Mouse (Mus musculus) bone marrow, adult 2 months (tissue): ENCODE results near the gene Ndufs1.

Source experiments
- CTCF ChIP-seq: fragments of 200-500 bp; IDR thresholded peaks from 2 replicates; pipeline ENCODE4 v1.5.1; 2011; ENCODE audit warnings: low read length, control low read depth; ENCODE audit not compliant: control insufficient read depth, insufficient read depth
- POLR2A ChIP-seq: fragments of 200-500 bp; IDR thresholded peaks from 2 replicates; pipeline ENCODE4 v1.6.1; 2011; ENCODE audit warnings: low read depth, mild to moderate bottlenecking, control low read depth, low read length, borderline replicate concordance; ENCODE audit not compliant: control insufficient read depth

GRCm38 (mm10) chr1:63137971-63138370 is 38.7 kb downstream of the Ndufs1 start:
- TF ChIP-seq POLR2A (no peak), CTCF (no peak)
